Mouse (Mus musculus) urinary bladder, adult 18-20 months (tissue): ENCODE data around the gene Spast.
"Not testable (repeated sequence)": the region's sequence is repeated elsewhere in the genome, so short reads cannot be mapped to it uniquely, and the experiment has no call there.

Experiments used
- DNase-seq, 2 experiments: peaks; one replicate each; pipeline ENCODE4 v3.0.0; 2022; ENCODE audit warnings: low spot score in 2 of 2, mixed read lengths in 2 of 2

The Spast gene

GRCm38 (mm10) chr17:74327195-74327594 is 11.6 kb upstream of the Spast start:
- DNase-seq = not testable (repeated sequence)

DNA sequence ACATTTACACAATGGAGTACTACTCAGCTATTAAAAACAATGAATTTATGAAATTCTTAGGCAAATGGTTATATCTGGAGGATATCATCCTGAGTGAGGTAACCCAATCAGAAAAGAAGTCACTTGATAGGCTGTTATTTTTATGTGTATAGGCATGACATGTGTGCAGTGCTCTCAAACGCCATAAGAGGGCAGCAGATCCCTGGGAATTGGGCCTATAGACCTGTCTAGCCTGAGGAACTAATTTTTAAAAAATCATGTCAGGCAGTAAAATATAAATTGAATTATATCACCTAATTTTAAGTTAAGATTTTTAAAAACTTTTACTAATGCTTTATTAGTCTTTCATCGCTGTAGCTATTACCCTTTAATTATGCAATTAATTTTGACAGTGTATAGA is 10.6 kb upstream of the Spast start:
- not testable (repeated sequence) for DNase-seq

DNA sequence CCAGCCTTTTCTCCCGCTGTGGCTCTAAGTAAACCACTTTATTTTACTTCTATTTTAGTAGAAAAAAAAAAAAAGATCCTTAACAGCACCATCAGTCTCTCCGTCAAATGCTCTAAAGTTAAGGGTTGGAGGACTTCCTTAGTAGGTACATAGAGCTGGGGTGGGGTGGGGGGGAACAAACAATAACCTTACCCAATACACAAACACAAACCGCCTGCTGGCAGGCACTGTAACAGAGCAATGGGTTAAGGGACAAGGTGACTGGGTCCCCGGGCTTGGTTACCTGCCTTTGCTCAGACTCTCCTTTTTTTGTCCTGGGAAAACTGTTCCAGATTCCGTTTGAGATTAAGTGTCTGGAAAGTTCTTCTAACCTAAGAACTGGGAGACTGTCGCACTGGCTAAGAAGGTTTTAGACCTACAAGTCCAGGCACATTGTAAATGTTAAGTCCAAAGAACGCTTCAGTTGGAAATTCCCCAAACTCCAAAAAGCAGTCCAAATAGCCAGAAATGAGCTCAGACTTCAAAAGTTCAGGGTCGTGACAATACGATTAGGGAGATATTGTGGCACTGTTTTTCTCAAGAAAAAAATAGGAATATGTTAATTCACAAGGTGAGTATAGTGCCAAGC is 7.6 kb upstream of the Spast start:
- no peak for DNase-seq

DNA sequence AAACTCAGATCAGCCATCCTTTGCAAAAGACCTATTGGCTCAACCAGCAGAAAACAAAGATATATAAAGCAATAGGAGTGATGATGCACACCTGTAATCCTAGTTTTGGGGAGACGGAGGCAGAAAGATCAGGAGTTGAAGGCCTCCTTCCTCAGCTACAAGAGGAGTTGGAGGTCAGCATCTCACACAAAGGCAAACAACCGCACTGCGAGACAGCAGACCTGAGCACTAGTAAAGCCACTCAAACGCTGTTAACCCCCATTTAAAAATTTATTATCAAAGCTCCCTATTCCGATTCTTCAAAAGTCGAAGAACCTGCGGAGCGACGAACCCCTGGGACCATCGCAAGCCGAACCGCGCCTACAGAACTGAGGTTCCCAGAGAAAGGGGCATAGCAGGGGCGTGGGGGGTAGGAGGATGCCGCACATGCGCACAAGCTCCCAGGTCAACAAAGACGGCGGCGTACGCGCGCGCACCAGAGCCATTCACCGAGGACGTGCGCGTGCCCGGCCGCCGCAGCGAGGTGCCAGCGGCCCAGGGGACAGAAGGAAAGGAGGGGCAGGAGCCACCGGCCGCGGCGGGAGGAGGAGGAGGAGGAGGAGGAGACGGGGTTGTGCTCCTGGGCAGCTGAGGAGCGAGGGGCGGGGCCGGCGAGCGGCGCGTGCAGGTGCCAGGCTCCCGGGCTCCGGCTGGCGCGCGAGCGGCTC is 409 bp upstream of the Spast start:
- DNase-seq = peak; percentile 88 to 89

DNA sequence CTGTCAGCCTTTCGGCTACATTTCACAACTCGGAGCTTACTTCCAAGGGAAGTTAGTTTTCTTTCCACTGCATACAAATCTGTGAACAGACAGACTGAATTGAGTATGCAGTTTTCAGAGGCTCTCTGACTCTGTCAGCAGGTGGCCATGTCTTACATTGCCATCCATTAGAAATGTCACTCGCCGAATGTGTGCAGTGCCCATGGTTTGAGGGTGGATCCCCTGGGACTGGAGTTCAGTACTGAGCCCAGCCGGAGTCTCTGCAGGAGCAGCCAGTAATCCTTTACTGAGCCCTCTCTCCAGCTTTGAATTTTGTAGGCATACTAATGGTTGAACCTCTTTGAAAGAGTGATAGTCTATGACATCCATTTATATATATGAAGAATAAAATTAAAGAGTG is 2.4 kb downstream of the Spast start:
- DNase-seq = no peak

- DNase-seq = no peak
Observed at GRCm38 (mm10) chr17:74363592-74363991, 24.8 kb downstream of the Spast start.

GRCm38 (mm10) chr17:74376916-74377315 is 38.1 kb downstream of the Spast start:
- DNase-seq = peak; percentile 25 to 56

DNA sequence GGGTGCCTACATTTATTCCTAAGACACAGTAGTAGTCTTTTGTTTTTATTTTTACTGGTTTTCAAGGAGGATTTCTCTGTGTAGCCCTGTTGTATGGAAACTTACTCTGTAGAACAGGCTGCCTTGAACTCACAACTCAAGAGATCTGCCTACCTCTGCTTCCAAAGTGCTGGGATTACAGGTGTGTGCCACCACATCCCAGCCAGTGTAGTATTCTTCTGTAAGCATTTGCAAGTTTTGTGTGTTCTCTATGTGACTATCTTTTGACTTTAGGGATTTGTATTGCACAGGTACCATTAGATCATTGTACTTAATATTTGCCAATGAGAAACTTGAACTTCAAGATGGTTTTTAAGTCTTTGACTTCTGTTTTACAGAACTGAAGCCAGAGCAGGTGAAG is 47.9 kb downstream of the Spast start:
- no peak for DNase-seq

DNA sequence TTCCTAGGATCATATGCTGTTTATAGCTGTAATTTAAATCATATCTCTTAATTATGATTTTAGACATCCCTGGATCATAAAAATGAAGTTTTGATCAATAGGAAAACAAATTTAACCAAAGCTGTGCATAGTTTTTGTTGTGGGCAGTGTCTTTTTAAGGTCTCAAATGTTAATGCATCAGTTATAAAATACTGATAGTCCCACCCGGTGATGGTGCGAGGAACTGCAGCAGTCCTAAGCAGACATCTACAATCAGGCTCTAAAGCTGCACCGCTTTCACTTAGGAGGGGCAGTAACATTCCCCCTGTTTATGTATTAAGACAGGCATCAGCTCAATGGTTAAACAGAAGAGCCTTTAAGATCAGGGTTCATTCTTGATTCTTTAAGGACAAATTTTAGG is 51.1 kb downstream of the Spast start:
- no peak for DNase-seq

DNA sequence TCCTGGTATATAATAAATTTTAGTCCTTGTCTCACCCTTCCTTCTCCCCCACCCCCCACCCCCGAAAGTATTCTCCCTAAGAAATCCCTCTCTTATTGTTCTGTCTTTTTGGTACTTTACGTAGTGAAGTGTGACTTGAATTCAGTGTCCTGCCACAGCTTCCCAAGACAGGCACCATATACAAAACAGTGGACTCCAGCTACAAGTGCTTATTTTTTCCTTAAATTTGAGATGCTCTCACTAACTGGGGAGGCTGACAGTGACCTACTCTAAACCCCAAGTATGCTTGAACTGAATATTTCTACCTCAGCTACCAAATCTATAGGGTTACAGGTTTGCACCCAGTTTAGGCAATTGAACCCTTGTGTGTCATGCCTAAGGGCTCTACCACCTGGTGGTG is 55.6 kb downstream of the Spast start:
- no peak for DNase-seq

GRCm38 (mm10) chr17:74394855-74395254 is 56.1 kb downstream of the Spast start:
- no peak for DNase-seq

GRCm38 (mm10) chr17:74395383-74396065 is 56.7 kb downstream of the Spast start, which contains the start of gene Slc30a6:
Gene Slc30a6 (plus strand): TSS chr17:74395608.
- DNase-seq = peak; percentile 89 to 95

DNA sequence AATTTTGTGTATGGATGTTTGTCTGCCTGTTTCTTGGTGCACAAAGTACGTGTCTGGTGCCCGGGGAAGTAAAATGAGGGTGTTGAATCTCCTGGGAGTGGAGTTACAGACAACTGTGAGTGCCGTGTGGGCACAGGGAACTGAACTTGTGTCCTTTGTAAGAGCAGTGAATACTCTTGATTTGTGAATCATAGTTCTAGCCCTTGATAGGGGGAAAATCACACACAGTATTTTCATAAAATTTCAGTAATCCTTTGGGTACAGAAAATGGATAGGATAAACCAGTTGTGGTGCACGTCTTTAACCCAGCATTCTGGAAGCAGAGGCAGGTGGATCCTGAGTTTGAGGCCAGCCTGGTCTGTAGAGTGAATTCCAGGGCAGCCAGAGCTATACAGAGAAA is 58.0 kb downstream of the Spast start:
- DNase-seq = no peak

- no peak for DNase-seq
Observed at GRCm38 (mm10) chr17:74397173-74397572, 58.4 kb downstream of the Spast start.

DNA sequence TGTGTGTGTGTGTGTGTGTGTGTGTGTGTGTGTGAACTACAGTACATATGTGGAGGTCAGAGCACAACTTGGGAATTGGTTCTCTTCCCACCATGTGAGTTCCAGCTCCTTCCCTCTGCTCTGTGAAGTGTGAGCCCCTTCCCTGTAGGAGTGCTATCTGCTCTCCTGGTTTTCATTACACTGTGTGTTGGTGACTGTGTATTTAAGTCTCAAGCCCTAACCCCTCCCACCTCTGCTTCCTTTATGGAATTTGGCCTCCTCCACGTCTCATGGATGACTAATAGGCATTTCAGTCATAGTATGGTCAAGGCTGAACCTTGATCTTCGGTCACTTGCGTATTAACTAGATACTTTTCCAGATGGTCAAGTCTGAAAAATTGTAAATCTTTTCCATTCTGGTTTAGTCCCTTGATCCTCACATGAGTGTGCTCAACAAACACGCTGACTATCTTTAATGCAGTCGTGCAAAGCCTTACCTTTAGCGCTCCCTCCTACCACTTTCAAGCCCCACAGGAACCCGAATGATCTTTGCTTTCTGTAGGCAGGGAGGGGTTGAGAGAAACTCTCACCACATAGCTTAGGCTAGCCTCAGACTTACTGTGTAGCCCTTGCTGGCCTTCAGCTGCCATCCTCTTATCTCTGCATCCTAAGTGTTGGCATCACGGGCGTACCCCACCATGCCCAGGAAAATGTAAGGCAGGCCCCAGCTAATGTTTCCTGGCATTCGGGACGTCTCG is 63.9 kb downstream of the Spast start:
- no peak for DNase-seq

DNA sequence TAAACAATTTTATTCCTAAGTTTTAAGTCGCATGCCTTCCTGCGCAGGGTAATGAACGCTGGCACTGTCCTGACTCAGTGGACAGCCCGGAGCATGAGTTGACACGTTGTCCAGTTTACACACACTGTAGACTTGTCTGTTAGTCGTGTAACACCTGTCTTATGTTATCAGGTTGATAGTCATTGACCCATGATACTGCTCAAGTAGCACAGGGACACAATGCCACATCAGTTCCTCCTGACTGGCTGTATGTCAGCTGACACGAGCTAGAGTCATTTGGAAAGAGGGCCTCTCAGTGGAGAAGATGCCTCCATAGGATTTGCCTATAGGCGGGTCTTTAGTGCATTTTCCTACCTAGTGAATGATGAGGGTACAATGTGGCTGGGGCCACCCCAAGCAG is 67.7 kb downstream of the Spast start:
- no peak for DNase-seq

DNA sequence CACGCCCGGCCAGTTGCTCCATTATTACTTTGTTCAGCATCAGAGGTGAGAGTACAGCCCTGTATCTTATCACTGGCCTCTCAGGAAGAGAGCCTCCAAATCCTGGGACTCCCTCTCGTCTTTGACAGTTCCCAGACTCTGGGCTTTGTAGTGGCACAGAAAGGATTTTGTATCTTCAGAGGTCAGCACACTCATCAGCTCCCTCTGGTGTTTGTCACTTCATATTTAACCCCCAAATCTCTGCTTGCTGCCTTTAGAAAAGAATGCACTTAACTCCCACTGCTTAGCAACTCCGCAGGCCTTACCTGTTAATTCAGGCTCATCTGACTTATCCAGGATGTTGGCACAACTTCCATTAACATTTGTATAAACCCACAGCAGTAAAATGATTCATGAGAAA is 70.9 kb downstream of the Spast start:
- DNase-seq = peak in 1 of 2 experiments; percentile 2

- DNase-seq = no peak
Observed at GRCm38 (mm10) chr17:74413324-74413723, 74.5 kb downstream of the Spast start.

DNA sequence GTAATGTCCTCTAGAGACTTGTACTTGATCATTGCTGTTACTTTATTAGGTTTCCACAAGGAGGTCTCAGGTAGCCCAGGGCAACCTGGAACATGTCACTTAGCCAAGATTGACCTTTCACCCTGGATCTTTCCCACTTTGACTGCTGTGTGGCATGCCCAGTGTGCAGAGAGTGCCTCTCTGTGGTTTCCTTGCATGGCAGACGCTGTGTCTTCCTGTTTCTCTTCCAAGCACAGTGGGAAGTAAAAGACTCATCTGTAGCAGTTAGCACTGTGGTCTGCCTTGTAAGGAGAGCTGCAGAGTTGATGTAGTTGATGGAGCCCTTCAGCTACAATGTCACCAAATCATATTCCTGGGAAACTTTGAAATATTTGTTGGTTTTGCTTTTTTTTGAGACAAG is 75.9 kb downstream of the Spast start:
- DNase-seq = no peak

DNA sequence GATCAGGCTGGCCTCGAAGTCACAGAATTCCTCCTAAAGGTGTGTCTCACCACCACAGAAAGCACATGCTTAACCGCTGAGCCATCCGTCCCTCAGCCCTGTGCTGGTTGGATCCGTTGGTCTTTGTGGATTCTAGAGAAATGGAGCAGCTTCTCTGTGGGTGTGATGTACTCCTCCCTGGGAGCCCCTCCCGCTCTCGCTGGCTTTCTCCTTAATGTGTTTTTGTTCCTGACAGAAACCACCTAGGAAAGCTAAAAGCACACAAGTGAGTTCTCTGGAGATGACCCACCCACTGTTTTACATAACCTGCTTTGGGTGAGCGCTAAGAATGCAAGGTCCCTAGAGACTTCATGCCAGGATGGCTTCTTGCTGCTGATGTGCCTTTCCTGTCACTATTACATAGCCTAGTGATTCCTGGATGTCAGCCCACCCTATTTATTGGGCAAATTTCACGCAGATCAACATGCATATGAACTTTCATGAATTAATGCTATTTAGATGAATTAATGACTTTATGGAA is 78.1 kb downstream of the Spast start:
- DNase-seq = no peak

DNA sequence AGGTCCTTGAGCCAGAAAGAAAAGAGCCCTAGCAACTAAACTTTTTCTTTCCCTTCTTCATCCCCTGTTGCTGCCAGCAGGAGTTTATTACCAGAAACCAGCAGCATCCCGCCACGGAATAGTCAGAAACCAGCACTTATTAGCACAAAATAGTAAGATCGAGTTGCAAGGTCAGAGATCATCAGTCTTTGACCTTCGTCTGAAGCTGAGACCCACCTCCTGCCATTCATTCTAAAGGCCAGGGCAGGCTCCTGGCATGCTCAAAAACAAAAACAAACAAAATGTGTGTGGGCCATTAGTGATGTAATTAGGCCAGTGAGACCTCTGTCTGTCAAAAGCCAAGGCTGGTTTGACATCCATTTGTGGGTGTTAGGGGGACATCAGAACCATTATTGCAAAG is 79.4 kb downstream of the Spast start:
- no peak for DNase-seq

- DNase-seq = no peak
Observed at GRCm38 (mm10) chr17:74420656-74421055, 81.9 kb downstream of the Spast start.
